Mouse (Mus musculus) left cerebral cortex, postnatal 36 days (tissue): ENCODE measurements around the gene Bhmt2. TPM values are rescaled to one million over a fixed set of nuclear protein-coding genes. Genes with fewer than 3 reads are reported as not detected.

Experiments
- total RNA-seq, 2 experiments: library from RNA; stranded (reverse); gene quantifications; 2 replicates each; pipeline ENCODE4 v1.2.3; 2021

Gene Bhmt2
- total RNA-seq, 2 experiments from 2014 or later = 0.36 to 0.44 TPM

Other genes with a start within 250 kb of the Bhmt2 start
- 10 to 100 TPM; 42.3 to 43.3 TPM for gene Jmy, start 174.5 kb downstream of the Bhmt2 start, total RNA-seq
- not detected for gene Bhmt, start 36.3 kb downstream of the Bhmt2 start, total RNA-seq
- under 1 TPM; 0.29 to 0.47 TPM for gene Dmgdh, start 131 bp upstream of the Bhmt2 start, total RNA-seq
- 10 to 100 TPM; 83.4 to 92.1 TPM for gene Arsb, start 97.3 kb upstream of the Bhmt2 start, total RNA-seq